Mouse (Mus musculus) right cerebral cortex, postnatal 25 days (tissue): Measurements from ENCODE around the gene Rufy2.
A peak's percentile ranks its signal among the peaks of the same experiment; 100 is the strongest.

Source experiments
- DNase-seq: peaks from one replicate; pipeline ENCODE4 v3.0.0; 2022

Gene Rufy2

GRCm38 (mm10) chr10:63021702-63022101 is 41.7 kb downstream of the Rufy2 start:
- no peak for DNase-seq

DNA sequence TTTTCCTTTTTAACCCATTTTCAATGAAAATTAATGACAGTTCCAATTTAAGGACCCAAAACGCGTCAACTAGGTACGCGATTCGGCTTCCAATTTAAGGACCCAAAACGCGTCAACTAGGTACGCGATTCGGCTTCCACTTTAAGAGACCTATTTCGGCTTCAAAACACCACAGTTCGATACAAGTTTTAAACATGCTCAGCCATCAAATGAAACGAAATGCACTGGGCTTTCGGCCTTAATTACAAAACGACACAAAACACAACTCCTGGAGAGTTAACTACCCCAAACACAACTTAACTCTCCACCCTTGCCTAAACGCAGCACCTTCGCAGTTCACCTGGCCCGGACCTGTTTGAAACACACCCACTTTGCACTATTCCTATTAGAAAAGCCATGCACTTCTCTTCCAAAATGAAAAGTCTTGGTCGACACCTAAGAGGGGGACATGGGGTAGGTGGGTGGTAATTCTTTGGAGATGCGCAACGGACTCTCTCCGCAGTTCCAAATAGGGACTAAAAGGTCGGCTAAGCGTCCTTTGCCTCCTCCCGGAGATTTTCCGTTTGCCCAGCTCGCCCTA is 42.6 kb downstream of the Rufy2 start:
- no peak for DNase-seq

DNA sequence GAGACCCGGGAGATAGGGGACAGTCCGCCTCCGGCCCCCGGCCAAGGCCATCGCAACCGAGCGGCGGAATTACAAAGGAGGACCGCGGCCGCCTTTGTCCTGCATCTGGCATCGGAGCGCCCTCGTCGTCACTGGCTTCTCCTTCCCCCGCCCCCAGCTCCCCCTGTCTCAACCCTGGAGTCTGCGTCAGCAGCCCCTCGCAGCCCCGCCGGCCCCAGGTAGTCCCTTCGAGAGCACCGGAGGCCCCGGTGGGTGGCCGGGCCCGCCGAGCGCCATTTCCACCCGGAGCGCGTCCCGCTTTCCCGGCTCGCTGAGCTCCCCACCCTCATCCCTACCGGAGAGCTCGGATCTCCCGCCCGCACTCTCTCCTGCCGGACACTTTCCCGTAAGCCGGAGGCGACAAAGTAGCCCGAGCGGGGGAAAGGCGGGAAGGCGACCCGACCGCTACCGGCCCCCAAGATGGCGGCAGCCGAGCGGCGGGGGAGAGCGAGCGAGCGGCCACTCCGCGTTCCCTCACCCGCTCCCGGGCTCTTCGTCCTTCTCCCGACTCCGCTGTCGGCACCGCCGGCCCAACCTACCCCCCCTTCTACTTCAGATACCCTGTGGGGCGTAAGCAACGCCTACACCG is 43.2 kb downstream of the Rufy2 start:
- peak; percentile 70 for DNase-seq

DNA sequence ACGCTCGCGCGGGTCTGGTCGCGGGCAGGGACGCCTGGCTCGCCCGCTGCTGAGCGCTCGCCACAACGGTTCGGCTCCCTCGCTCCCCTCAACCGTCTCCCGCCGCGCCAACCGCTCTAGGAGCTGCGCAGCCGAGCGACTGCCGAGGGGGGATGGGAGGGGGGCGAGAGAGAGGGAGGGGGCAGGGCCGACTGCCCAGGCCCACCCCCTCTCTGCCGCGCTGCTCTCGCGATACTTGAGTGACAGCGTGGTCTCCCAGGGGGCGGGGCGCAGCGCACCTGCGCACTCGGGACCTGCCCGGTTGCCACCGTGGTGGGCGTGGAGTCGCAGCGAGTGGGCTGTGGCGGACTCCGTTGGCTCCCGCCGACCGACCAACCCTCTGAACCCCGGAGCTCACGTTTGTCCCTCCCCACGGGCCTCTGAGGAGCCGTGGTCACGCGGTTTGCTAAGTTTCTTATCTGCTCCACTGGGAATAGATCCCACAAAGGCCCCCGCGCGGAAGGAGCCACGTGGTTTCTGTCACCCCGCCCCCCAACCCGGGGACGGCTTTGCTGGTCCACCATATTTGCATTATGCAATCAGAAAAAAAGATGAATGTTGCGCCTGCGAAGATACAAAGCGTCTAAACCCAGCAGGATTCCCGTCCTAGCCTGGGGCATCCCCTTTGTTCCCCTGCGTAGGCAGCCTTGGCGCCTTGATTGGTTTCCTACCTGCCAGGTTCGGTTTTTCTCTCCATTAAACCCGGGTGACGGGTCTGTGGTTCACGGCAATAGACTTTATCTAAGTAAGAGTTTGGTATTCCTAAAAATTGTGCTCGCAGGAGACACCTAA is 43.9 kb downstream of the Rufy2 start, which contains the start of the genes Hnrnph3 and Pbld2:
TSS of gene Hnrnph3 (minus strand) at position 469 of the 831 bp plus-strand sequence.
TSS of gene Pbld2 (plus strand) at position 567 of the 831 bp plus-strand sequence.
- peak; percentile 99 for DNase-seq

GRCm38 (mm10) chr10:63024580-63024910 is 44.5 kb downstream of the Rufy2 start:
- DNase-seq = no peak

- no peak for DNase-seq
These were observed 45.0 kb downstream of the Rufy2 start for GRCm38 (mm10) chr10:63025016-63025415.

GRCm38 (mm10) chr10:63025491-63026011 is 45.5 kb downstream of the Rufy2 start:
- no peak for DNase-seq

- DNase-seq = no peak
These were observed 46.3 kb downstream of the Rufy2 start for GRCm38 (mm10) chr10:63026156-63026794.

GRCm38 (mm10) chr10:63026795-63027160 is 46.8 kb downstream of the Rufy2 start:
- DNase-seq = no peak

GRCm38 (mm10) chr10:63027376-63028161 is 47.5 kb downstream of the Rufy2 start:
- no peak for DNase-seq

DNA sequence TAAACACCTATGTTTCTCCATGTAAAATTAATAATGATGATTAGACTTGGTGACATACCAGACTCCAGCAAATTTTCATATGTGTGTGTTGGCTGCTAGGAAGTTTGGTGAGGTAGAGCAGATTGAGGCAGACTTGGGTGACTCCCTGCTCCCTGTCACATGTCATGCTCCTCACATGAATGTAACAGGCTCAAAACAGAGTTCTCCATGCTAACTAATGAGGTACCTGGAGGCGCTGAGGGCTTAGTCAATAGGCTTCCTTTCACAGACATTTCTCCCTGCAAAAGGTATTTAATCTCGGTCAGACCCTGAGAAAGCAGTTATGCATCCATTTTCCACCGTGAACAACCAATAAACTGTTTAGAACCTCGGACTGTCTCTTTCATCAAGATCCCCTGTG is 48.4 kb downstream of the Rufy2 start:
- no peak for DNase-seq

GRCm38 (mm10) chr10:63032267-63032666 is 52.2 kb downstream of the Rufy2 start:
- no peak for DNase-seq

- DNase-seq = no peak
These were observed 52.9 kb downstream of the Rufy2 start for GRCm38 (mm10) chr10:63032956-63033355.

- DNase-seq = no peak
These were observed 58.7 kb downstream of the Rufy2 start for GRCm38 (mm10) chr10:63038571-63039320.

DNA sequence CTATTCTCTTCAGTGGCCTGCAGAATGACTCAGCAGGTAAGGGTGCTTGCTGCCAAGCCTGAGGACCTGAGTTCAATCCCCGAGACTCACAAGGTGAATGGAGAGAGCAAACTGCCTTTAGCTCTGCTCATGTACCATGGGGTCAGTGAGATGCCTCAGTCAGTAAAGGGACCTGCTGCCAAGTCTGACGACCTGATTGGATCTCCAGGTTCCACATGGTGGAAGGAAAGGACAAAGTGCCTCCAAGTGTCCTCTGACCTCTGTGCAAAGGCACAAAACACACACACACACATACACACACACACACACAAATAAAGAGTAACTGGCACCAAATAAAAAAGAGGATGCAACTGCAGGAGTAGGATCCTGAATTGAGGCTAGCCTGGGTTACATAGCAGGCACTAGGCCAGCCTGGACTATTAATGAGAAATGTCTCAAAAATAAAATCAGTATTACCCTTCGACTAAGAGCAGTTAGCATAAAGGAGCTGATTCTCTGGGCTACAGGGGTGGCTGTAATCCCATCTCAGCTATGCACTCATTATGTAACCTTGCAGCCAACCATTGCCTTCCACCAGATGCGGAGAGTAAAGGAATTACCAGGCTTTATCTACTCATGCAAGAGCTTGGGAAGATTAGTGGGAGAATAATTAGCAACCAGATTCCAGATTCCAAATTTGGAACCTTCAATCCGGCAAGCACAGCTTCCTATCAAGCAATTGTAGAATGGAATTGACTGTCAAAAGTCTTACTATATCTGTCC is 60.0 kb downstream of the Rufy2 start:
- no peak for DNase-seq

GRCm38 (mm10) chr10:63043154-63043553 is 63.1 kb downstream of the Rufy2 start:
- no peak for DNase-seq

DNA sequence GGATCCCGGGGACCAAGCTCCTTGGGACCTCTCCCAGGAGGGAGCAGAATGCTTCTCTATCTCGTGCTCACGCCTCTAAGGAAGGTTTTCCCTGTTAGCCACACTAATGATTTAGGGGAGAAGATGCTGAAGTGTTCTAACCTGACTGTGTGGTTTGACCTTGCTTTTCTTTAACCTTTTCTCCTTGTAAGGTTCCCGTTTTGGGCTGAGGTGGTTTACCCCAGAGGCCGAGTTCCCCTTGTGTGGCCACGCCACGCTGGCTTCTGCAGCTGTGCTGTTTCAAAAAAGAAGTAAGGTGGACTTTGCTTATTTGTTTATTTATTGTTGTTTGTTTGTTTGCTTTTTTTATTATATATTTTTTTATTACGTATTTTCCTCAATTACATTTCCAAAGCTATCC is 67.7 kb downstream of the Rufy2 start:
- no peak for DNase-seq

DNA sequence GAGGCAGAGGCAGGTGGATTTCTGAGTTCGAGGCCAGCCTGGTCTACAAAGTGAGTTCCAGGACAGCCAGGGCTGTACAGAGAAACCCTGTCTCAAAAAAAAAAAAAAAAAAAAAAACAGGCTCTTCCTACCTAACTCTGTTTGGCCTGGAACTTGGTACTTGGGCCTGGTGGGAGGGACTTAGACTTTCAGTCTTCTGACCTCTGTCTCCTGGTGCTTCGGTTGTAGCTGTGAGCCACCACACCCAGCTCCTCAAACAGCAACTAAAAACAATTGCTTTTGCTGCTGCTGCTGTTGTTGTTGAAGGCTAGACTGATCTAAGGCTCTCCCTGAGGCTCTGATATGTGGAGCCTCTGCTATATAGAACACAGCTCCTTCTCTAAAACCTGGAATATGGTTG is 69.1 kb downstream of the Rufy2 start:
- DNase-seq = no peak

DNA sequence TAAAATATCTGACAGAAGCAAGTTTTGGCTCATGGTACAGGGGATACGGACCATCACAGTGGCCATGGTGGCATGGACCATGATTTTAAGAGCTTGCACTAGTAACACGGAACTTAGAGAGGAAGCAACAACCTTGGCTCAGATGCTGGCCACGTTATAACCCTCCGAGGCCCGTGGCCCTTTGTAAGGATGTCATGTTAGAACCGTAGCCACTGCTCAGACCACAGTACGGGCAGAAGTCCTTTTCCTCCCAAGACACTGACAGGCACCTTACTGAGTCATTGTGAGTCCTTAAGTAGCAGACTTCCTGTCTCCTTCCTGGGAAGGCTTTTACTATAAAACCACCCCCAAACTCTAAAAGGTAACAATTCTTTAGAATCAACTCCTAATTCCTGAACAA is 71.2 kb downstream of the Rufy2 start:
- no peak for DNase-seq

DNA sequence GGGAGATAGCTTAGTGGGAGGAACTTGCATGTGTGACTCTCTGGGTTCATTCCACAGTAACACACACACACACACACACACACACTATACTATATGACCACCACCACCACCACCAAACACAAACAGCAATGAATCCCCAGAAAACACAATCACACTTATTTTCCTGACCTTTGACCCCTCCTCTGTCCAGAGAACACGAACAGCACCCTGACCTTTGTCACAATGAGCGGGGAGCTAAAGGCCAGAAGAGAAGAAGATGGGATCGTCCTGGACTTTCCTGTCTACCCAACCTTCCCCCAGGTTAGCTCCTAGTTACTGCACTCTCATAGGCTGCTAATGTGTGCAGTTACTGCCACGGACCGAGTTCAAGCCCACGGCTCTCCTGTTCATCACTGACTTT is 72.0 kb downstream of the Rufy2 start:
- no peak for DNase-seq

DNA sequence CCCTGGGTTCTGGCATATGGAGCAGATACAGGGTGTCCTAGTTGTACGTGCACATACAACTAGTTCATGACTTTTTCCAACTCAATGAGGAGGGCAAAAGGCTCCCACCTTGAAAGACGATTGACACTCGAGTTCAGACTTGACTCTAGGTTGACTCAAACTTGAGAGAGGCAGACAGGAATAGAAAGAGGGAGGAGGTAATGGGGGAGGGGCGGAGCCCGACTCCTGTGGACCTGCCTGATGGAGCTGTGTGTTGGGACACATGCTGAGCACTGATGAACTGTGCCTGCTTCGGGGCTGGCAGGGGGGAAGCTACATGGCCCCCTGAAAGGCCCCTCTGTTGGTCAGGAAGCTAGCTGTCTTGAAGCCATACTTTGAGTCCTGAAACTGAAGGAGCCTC is 73.0 kb downstream of the Rufy2 start:
- no peak for DNase-seq
